Mouse (Mus musculus) MEL (cell line): ENCODE results near the gene Stat2.

Experiments used
- ETS1 ChIP-seq: IDR thresholded peaks from 2 replicates; pipeline ENCODE4 v1.6.1; 2012; ENCODE audit warnings: low read depth, mild to moderate bottlenecking, inconsistent platforms, low read length, improper control_type of control experiment, moderate library complexity
- KAT2A ChIP-seq: conservative IDR thresholded peaks from 2 replicates; pipeline ENCODE4 v1.6.1; 2012; ENCODE audit warnings: low read depth, low read length, improper control_type of control experiment, inconsistent platforms
- POLR2A ChIP-seq, 2 experiments: IDR thresholded peaks; 2 replicates each; pipeline ENCODE4 v1.6.1; 2011 to 2012; ENCODE audit warnings: low read length in 2 of 2, mild to moderate bottlenecking in 2 of 2, control low read depth in 1 of 2, improper control_type of control experiment in 1 of 2, low read depth in 1 of 2, moderate library complexity in 1 of 2; ENCODE audit not compliant: control insufficient read depth in 1 of 2, insufficient read depth in 1 of 2, poor library complexity in 1 of 2
- RAD21 ChIP-seq: IDR thresholded peaks from 2 replicates; pipeline ENCODE4 v1.6.1; 2011; ENCODE audit warnings: mild to moderate bottlenecking, low read depth, low read length, improper control_type of control experiment

DNA sequence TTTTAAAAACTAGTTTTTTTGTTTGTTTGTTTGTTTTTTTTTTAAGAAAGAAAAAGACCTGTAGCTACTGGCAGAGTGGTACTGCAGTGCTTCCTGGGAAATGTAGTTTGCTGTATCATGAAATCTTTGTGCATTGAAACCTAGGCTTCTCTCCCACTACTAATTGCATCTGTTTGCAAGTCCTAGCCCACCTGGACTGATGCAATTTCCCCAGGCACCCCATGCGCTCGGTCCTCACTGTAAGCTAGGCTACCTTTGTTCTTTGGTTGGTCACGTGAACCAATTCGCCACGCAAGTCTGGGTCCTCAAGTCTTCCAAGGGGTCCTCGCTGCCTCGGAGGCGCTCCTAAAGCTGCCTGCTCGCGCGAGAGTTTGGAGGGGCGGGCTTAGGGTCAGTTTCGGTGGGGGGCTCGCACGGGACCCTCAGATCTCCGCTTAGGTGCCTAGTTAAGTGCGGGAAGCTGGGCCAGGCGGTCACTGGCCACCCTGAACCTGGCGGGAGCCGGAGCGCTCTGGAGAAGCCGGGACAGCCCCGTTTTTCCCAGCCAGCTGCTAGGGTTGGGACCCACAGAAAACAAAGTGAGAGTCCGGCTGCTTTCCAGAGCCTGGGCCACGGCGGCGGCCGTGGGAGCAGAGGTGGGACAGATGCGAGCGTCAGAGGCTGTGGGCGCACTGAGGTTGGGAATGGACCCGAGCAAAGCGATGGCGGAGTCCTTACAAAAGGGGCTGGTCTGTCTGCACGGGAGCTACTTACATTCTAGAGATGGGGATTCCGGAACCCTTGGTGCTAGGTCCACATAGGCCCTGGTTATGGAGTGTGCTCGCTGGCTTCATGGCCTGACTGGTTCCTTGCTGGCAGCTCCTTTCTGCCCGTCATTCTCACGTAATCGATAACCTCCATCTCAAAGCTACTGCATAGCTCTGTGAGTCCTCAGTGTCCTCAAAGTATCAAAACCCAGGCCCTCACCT is 52.1 kb downstream of the Stat2 start, which contains the start of gene Cnpy2:
- TF ChIP-seq KAT2A (0 out of 2 replicates have a peak, but pooled peaks have one; percentile 39), RAD21 (no peak), ETS1 (no peak), POLR2A (IDR thresholded peaks at IDR 0.05; ENCODE audit: control insufficient read depth in 1 of 2, insufficient read depth in 1 of 2, low read depth in 1 of 2, low read length in 2 of 2, poor library complexity in 1 of 2) (peak; percentile 67 to 72; a peak in 3 of 4 replicates)
